Mouse (Mus musculus) spleen, postnatal 4 days (tissue): ENCODE measurements around the gene Crybb1.

Experiments used
- DNase-seq, 2 experiments: peaks; one replicate each; pipeline ENCODE4 v3.0.0; 2022; ENCODE audit warnings: low spot score in 2 of 2

Gene Crybb1

GRCm38 (mm10) chr5:112255426-112255825, at the start of gene Crybb1:
Gene Crybb1, plus strand, starts transcription at chr5:112255815.
- DNase-seq = no peak

GRCm38 (mm10) chr5:112206543-112207255, 48.9 kb upstream of the Crybb1 start:
- no peak for DNase-seq

GRCm38 (mm10) chr5:112208321-112208720, 47.3 kb upstream of the Crybb1 start:
- no peak for DNase-seq

- DNase-seq = peak; percentile 35 to 81
Measured at GRCm38 (mm10) chr5:112210104-112210503, 45.5 kb upstream of the Crybb1 start.

- no peak for DNase-seq
Measured at GRCm38 (mm10) chr5:112211911-112212310, 43.7 kb upstream of the Crybb1 start.

- DNase-seq = no peak
Measured at GRCm38 (mm10) chr5:112212711-112213264, 42.8 kb upstream of the Crybb1 start.

GRCm38 (mm10) chr5:112213331-112214240, 42.0 kb upstream of the Crybb1 start:
- no peak for DNase-seq

- peak; percentile 51 to 82 for DNase-seq
Measured at GRCm38 (mm10) chr5:112214419-112214818, 41.2 kb upstream of the Crybb1 start.

- no peak for DNase-seq
Measured at GRCm38 (mm10) chr5:112215291-112215751, 40.3 kb upstream of the Crybb1 start.

GRCm38 (mm10) chr5:112215801-112216251, 39.8 kb upstream of the Crybb1 start:
- no peak for DNase-seq

GRCm38 (mm10) chr5:112216335-112216734, 39.3 kb upstream of the Crybb1 start:
- no peak for DNase-seq

GRCm38 (mm10) chr5:112217031-112217430, 38.6 kb upstream of the Crybb1 start:
- DNase-seq = no peak

GRCm38 (mm10) chr5:112218679-112219078, 36.9 kb upstream of the Crybb1 start:
- no peak for DNase-seq

GRCm38 (mm10) chr5:112219398-112219797, 36.2 kb upstream of the Crybb1 start:
- no peak for DNase-seq

GRCm38 (mm10) chr5:112220203-112220602, 35.4 kb upstream of the Crybb1 start:
- no peak for DNase-seq

GRCm38 (mm10) chr5:112225591-112225990, 30.0 kb upstream of the Crybb1 start:
- DNase-seq = no peak

GRCm38 (mm10) chr5:112227354-112227753, 28.3 kb upstream of the Crybb1 start:
- DNase-seq = no peak

- DNase-seq = no peak
Measured at GRCm38 (mm10) chr5:112227898-112228239, 27.7 kb upstream of the Crybb1 start.

GRCm38 (mm10) chr5:112228240-112229076, 27.2 kb upstream of the Crybb1 start:
- no peak for DNase-seq

- no peak for DNase-seq
Measured at GRCm38 (mm10) chr5:112235806-112236205, 19.8 kb upstream of the Crybb1 start.

- DNase-seq = no peak
Measured at GRCm38 (mm10) chr5:112236631-112237030, 19.0 kb upstream of the Crybb1 start.
